Mouse (Mus musculus): Measurements from ENCODE around the gene Fam107b.

DNA sequence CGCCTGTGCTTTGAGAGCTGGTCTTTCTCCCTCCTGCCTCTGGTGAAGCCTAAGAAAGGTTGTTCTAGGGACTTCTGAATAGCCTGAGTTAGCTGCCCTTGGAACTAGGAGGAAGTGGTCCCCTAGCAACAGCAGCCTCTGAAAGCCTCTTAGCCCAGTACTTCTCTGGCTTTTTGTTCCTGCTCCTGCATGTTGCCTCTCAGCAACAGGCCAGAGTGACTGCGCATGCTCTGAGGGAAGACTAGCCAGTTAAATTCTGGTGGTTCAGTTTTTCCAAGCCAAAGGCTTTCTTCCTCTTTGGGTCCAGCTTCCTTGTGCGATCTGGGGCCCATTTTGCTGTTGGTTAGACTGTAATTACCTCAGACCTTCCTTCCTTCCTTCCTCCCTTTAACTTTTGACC lies 98.4 kb downstream of the Fam107b start:
- TF ChIP-seq EP300 (IDR thresholded peaks at IDR 0.05; ENCODE audit: low read depth): no peak
- TF ChIP-seq CTCF (IDR thresholded peaks at IDR 0.05; ENCODE audit: low read depth): no peak

All from liver, embryonic 14.5 days (tissue).